Mouse (Mus musculus) B cell, adult 2 months (primary cell): ENCODE data around the gene Gm6525.

Experiments used
- DNase-seq, 2 experiments: peaks; one replicate each; pipeline ENCODE4 v3.0.0; 2022

Gene Gm6525

GRCm38 (mm10) chr3:84215253-84215652 lies 41.3 kb downstream of the Gm6525 start:
- DNase-seq, result no peak

GRCm38 (mm10) chr3:84215743-84216360 lies 41.9 kb downstream of the Gm6525 start:
- DNase-seq, result no peak

GRCm38 (mm10) chr3:84217118-84217960 lies 43.4 kb downstream of the Gm6525 start:
- DNase-seq, result no peak

GRCm38 (mm10) chr3:84217961-84218351 lies 44.1 kb downstream of the Gm6525 start:
- DNase-seq, result no peak

- DNase-seq, result no peak
Observed at GRCm38 (mm10) chr3:84218498-84218897, 44.6 kb downstream of the Gm6525 start.

- DNase-seq, result peak; percentile 17 to 21
Observed at GRCm38 (mm10) chr3:84219166-84219710, 45.3 kb downstream of the Gm6525 start.

- DNase-seq, result peak in 1 of 2 experiments; percentile 9
Observed at GRCm38 (mm10) chr3:84219720-84220273, 45.9 kb downstream of the Gm6525 start.

GRCm38 (mm10) chr3:84220326-84220725 lies 46.4 kb downstream of the Gm6525 start:
- DNase-seq, result peak in 1 of 2 experiments; percentile 4

- peak; percentile 34 for DNase-seq
Observed at GRCm38 (mm10) chr3:84220748-84221147, 46.8 kb downstream of the Gm6525 start.
